Comparison of ENCODE assay signal across 8 mouse cellular contexts in the genomic region with DNA sequence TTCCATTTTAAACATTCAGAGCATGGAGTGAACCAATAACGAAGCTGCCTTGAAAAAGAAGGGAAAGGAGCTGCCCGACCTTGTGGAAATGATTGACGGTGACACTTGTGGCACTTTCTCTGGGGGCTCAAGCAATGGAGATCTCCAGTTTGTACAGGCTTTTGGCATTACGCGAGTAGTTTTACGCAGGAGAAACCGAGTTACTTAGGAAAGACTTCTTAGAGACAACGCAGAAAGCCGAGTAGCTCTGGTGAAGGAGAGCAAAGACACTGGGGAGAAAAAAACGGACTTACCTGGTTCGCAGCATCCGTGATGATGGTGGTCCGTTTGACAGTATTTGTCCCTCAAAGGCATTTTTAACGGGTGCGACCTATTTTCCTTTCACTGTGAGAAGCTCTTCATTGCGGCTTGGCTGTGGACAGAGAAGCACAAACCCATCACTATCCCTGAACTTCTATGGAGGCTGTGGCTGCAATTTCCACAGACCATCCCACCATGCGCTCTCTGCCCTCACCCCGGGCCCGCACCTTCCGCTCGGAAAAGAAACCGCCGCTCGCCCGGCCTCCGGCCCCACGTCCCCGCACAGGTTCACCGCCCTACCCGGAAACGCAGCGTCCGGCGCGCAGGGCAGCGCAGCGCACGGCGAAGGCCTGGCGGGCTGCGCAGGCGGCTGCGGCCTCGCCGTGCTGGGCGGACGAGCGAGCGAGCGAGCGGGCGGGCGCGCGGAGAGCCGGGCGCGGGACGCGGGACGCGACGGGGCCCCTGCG.
DNase-seq lines count a peak whose midpoint lies in the region; ATAC-seq and TF ChIP-seq lines count a peak whose summit lies in the region.

No protein-coding gene starts in this region.

- peaks cover 11% of the 10 kb centered on the region; the same call in 1 of the 2 replicates for H3K4me1 ChIP-seq in forebrain, postnatal 0 days (ENCODE audit: insufficient read depth)
- H3K4me1 ChIP-seq in intestine, postnatal 0 days (replicated peaks; ENCODE audit: control insufficient read depth, insufficient read depth, low read length) = no peaks in the 10 kb centered on the region; the same call in 1 of the 2 replicates
- peaks cover 30% of the 10 kb centered on the region for H3K4me1 ChIP-seq in liver, embryonic 15.5 days (replicated peaks)
- peaks cover 6% of the 10 kb centered on the region for H3K4me1 ChIP-seq in neural tube, embryonic 12.5 days

- peak; percentile 2 for DNase-seq in ovary, postnatal 10 days (ENCODE audit: low spot score)
- no peak for DNase-seq in ovary, adult 18-20 months (ENCODE audit: low spot score)
- peak; percentile 21 for DNase-seq in cerebellum, adult 8-10 months
- DNase-seq in forebrain, postnatal 0 days = peak; percentile 25
- peak; percentile 9 to 11 for DNase-seq in thymus, adult 18-20 months

- H3K9me3 ChIP-seq in forebrain, postnatal 0 days (ENCODE audit: low read length) = no peaks in the 10 kb centered on the region
- no peaks in the 10 kb centered on the region for H3K9me3 ChIP-seq in intestine, postnatal 0 days (ENCODE audit: control insufficient read depth)
- H3K9me3 ChIP-seq in liver, embryonic 15.5 days (replicated peaks) = no peaks in the 10 kb centered on the region
- no peaks in the 10 kb centered on the region for H3K9me3 ChIP-seq in neural tube, embryonic 12.5 days

- TF ChIP-seq CTCF in forebrain, postnatal 0 days (IDR thresholded peaks at IDR 0.05; ENCODE audit: low read depth) = no peak
- TF ChIP-seq CTCF in intestine, postnatal 0 days (IDR thresholded peaks at IDR 0.05; ENCODE audit: low read depth) = no peak

- no peaks in the 10 kb centered on the region for H3K27me3 ChIP-seq in forebrain, postnatal 0 days (ENCODE audit: insufficient read depth, low read length)
- H3K27me3 ChIP-seq in intestine, postnatal 0 days (replicated peaks; ENCODE audit: control insufficient read depth, insufficient read depth, low read length) = no peaks in the 10 kb centered on the region
- no peaks in the 10 kb centered on the region for H3K27me3 ChIP-seq in liver, embryonic 15.5 days
- H3K27me3 ChIP-seq in neural tube, embryonic 12.5 days (replicated peaks) = no peaks in the 10 kb centered on the region

- peak overlapping the region; percentile 82 for H3K4me3 ChIP-seq in forebrain, postnatal 0 days (ENCODE audit: low read depth, low read length)
- peak overlapping the region; percentile 89 for H3K4me3 ChIP-seq in intestine, postnatal 0 days (ENCODE audit: low read depth, low read length)
- peak overlapping the region; percentile 84 for H3K4me3 ChIP-seq in liver, embryonic 15.5 days (replicated peaks)
- H3K4me3 ChIP-seq in neural tube, embryonic 12.5 days = peak overlapping the region; percentile 89

- peaks cover 4% of the 10 kb centered on the region; the same call in 1 of the 2 replicates for H3K36me3 ChIP-seq in forebrain, postnatal 0 days (ENCODE audit: insufficient read depth)
- H3K36me3 ChIP-seq in intestine, postnatal 0 days (ENCODE audit: control insufficient read depth, insufficient read depth) = peaks cover 9% of the 10 kb centered on the region; the same call in 1 of the 2 replicates
- H3K36me3 ChIP-seq in liver, embryonic 15.5 days (replicated peaks) = peaks cover 28% of the 10 kb centered on the region
- H3K36me3 ChIP-seq in neural tube, embryonic 12.5 days = peaks cover 3% of the 10 kb centered on the region; the same call in 1 of the 2 replicates

- peak overlapping the region; percentile 83 for H3K27ac ChIP-seq in forebrain, postnatal 0 days (ENCODE audit: low read depth, low read length)
- H3K27ac ChIP-seq in intestine, postnatal 0 days (ENCODE audit: low read depth, low read length) = peak overlapping the region; percentile 89
- H3K27ac ChIP-seq in liver, embryonic 15.5 days (replicated peaks) = peak overlapping the region; percentile 90
- H3K27ac ChIP-seq in neural tube, embryonic 12.5 days = peak overlapping the region; percentile 70

- 1% methylated on average over 48 of the region's 64 CpGs for WGBS in forebrain, postnatal 0 days
- 3% methylated on average over 64 of the region's 64 CpGs for WGBS in intestine, postnatal 0 days
- WGBS in liver, embryonic 15.5 days (ENCODE audit: insufficient replicate concordance) = 2% methylated on average over 64 of the region's 64 CpGs
- WGBS in neural tube, embryonic 12.5 days = 1% methylated on average over 64 of the region's 64 CpGs

- H3K4me2 ChIP-seq in forebrain, postnatal 0 days (ENCODE audit: low read depth) = peak overlapping the region; percentile 94
- H3K4me2 ChIP-seq in intestine, postnatal 0 days (replicated peaks; ENCODE audit: low read depth) = peak overlapping the region; percentile 95
- H3K4me2 ChIP-seq in liver, embryonic 15.5 days = peak overlapping the region; percentile 84
- H3K4me2 ChIP-seq in neural tube, embryonic 12.5 days (replicated peaks) = peak overlapping the region; percentile 86

- peak; percentile 21 for ATAC-seq in forebrain, postnatal 0 days
- ATAC-seq in intestine, postnatal 0 days = peak; percentile 68
- peak; percentile 63 for ATAC-seq in liver, embryonic 15.5 days (ENCODE audit: insufficient read depth)
- peak; percentile 21 for ATAC-seq in neural tube, embryonic 12.5 days (ENCODE audit: low FRiP score, low read depth)

- peak overlapping the region; percentile 66 for H3K9ac ChIP-seq in forebrain, postnatal 0 days
- H3K9ac ChIP-seq in intestine, postnatal 0 days (ENCODE audit: low read depth, low read length) = peak overlapping the region; percentile 75
- peak overlapping the region; percentile 98 for H3K9ac ChIP-seq in liver, embryonic 15.5 days
- peak overlapping the region; percentile 84 for H3K9ac ChIP-seq in neural tube, embryonic 12.5 days
